Mouse (Mus musculus) ES-E14 (cell line): ENCODE results near the gene Dnajc10. TPM values are rescaled to one million over a fixed set of nuclear protein-coding genes. Genes with fewer than 3 reads are reported as not detected.

Experiments
- DNase-seq: peaks from one replicate; pipeline ENCODE4 v3.0.0-alpha.2; 2013; ENCODE audit warnings: low read depth, low spot score
- H3K27ac ChIP-seq: 2 replicates; pipeline ENCODE4 v1.5.1; 2012; ENCODE audit warnings: low read depth, mild to moderate bottlenecking, low read length, moderate library complexity, mixed read lengths; ENCODE audit not compliant: poor library complexity, insufficient read depth, severe bottlenecking
- H3K36me3 ChIP-seq: 2 replicates; pipeline ENCODE4 v1.6.1; 2012; ENCODE audit warnings: mild to moderate bottlenecking, low read length, moderate library complexity, mixed read lengths; ENCODE audit not compliant: control insufficient read depth, poor library complexity, insufficient read depth, severe bottlenecking
- H3K4me1 ChIP-seq, 2 experiments: fragments of 150-350 bp in 1 of 2; sonication (generic) in 1 of 2; 2 replicates each; pipeline ENCODE4 v1.6.1; 2012; ENCODE audit warnings: low read length in 2 of 2, mild to moderate bottlenecking in 1 of 2, mixed read lengths in 1 of 2; ENCODE audit not compliant: control insufficient read depth in 2 of 2, insufficient read depth in 2 of 2, poor library complexity in 1 of 2
- H3K4me3 ChIP-seq, 2 experiments: fragments of 150-350 bp in 1 of 2; sonication (generic) in 1 of 2; 2 replicates each; pipeline ENCODE4 v1.5.1; 2012; ENCODE audit warnings: low read length in 2 of 2, low read depth in 1 of 2, mild to moderate bottlenecking in 1 of 2, mixed read lengths in 1 of 2; ENCODE audit not compliant: insufficient read depth in 1 of 2, poor library complexity in 1 of 2, severe bottlenecking in 1 of 2
- H3K9ac ChIP-seq: 2 replicates; pipeline ENCODE4 v1.6.1; 2012; ENCODE audit warnings: low read depth, mild to moderate bottlenecking, low read length, mixed read lengths; ENCODE audit not compliant: poor library complexity, insufficient read depth, severe bottlenecking
- H3K9me3 ChIP-seq: fragments of 150-350 bp; sonication (generic); 2 replicates; pipeline ENCODE4 v1.6.1; 2012; ENCODE audit warnings: low read depth, mild to moderate bottlenecking, low read length; ENCODE audit not compliant: control insufficient read depth, insufficient read depth
- CHD2 ChIP-seq: IDR thresholded peaks from 2 replicates; pipeline ENCODE4 v1.6.1; 2014; ENCODE audit warnings: mild to moderate bottlenecking, low read depth, low read length, inconsistent platforms
- HCFC1 ChIP-seq: IDR thresholded peaks from 2 replicates; pipeline ENCODE4 v1.6.1; 2012; ENCODE audit warnings: low read length, inconsistent platforms, borderline replicate concordance; ENCODE audit not compliant: insufficient read depth
- MAFK ChIP-seq: IDR thresholded peaks from 2 replicates; pipeline ENCODE4 v1.6.1; 2014; ENCODE audit warnings: mild to moderate bottlenecking, low read depth, low read length, inconsistent platforms; ENCODE audit not compliant: insufficient read depth
- ZC3H11A ChIP-seq: IDR thresholded peaks from 2 replicates; pipeline ENCODE4 v1.6.1; 2012; ENCODE audit warnings: low read depth, mild to moderate bottlenecking, inconsistent platforms, low read length, borderline replicate concordance
- ZNF384 ChIP-seq: IDR thresholded peaks from 2 replicates; pipeline ENCODE4 v1.6.1; 2012; ENCODE audit warnings: low read depth, low read length, inconsistent platforms
- in situ Hi-C, 2 experiments: fragments of 600-800 bp; cut with MboI; formaldehyde crosslinking; loops; one replicate each; pipeline ENCODE4 v1.15.1; 2025; ENCODE audit warnings: low sequenced_read_pairs in 2 of 2, inconsistent platforms in 1 of 2; ENCODE audit not compliant: unreplicated experiment in 2 of 2
- total RNA-seq: library from RNA; depleted of rRNA; stranded (reverse); fragments of 300-350 nt; gene quantifications from 2 replicates; pipeline ENCODE4 v1.2.3, GENCODE M21; 2012

The Dnajc10 gene
- total RNA-seq, 1 experiment, result 78.3 TPM

DNA sequence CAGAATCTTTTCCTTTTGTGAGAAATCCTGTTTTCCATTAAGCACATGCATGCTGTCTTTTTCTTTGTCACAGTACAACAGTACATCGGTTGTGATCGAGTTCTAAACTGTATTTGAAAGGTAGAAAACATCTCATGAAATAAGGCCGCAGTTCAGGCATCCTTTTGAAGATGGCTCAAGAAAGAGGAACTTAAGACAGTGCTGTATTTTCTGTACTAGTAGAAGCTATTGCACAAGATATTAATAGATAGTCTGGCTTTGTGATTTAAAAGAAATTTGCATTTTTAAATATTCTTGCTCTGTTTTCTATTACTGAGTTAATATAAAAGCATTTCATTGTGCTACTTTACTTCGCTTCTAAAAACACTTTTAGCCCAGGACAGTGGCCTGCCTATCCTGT, 7.6 kb downstream of the Dnajc10 start:
- in situ Hi-C loops, result no loop called here
- H3K4me1 ChIP-seq, result no peaks in the 10 kb centered on the region
- no peak overlapping the region for H3K27ac ChIP-seq
- DNase-seq, result no peak
- TF ChIP-seq ZNF384 (no peak), MAFK (no peak), HCFC1 (no peak), CHD2 (no peak), ZC3H11A (no peak)
- no peaks in the 10 kb centered on the region for H3K9me3 ChIP-seq
- H3K36me3 ChIP-seq, result peaks cover 9% of the 10 kb centered on the region
- H3K9ac ChIP-seq, result no peak overlapping the region
- H3K4me3 ChIP-seq, result no peak overlapping the region

DNA sequence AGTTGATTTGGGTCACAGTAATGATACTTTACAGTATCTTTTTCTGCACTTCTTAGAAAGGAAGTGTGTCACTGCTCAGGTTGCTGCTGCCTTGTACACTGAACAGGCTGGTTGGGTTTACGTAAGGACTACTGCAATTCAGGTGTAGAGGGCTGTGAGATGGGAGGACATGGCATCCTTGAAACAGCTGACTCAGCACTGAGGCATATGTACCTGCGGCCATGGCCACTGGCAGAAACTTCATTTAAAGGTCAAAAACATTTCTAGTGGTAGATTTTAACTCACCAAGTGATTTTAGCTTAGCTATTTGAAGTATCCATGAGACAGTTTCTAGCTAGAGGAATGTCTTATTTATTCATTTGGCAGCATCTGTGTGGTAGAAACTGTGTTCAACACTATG, 10.5 kb downstream of the Dnajc10 start:
- no peak overlapping the region for H3K27ac ChIP-seq
- peaks cover 9% of the 10 kb centered on the region for H3K36me3 ChIP-seq
- DNase-seq, result no peak
- H3K4me1 ChIP-seq, result no peaks in the 10 kb centered on the region
- H3K9me3 ChIP-seq, result no peaks in the 10 kb centered on the region
- in situ Hi-C loops, result no loop called here
- no peak overlapping the region for H3K4me3 ChIP-seq
- H3K9ac ChIP-seq, result no peak overlapping the region
- no peak for TF ChIP-seq ZC3H11A
- TF ChIP-seq MAFK, result peak; percentile 88
- TF ChIP-seq HCFC1, result no peak
- TF ChIP-seq ZNF384, result no peak
- no peak for TF ChIP-seq CHD2

DNA sequence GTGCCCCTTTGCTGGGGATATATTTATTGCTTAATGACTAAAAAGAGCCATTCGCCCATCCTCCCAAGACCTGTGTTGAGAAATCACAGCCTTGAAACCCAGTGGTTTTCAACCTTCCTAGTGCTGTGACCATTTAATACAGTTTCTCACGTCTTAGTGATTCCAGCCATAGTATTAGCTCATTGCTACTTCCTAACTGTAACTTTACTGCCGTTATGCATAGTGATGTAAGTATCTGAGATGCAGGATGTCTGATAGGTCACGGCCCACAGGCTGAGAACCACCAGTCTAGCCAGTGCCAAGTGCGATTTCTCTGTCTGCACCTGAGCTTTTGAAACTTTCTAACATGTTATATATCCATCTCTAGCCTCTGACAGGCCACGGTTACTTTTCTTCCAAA, 12.0 kb downstream of the Dnajc10 start:
- no peak overlapping the region for H3K27ac ChIP-seq
- H3K9ac ChIP-seq, result no peak overlapping the region
- H3K36me3 ChIP-seq, result peaks cover 11% of the 10 kb centered on the region
- TF ChIP-seq CHD2, result no peak
- TF ChIP-seq ZNF384, result no peak
- no peak for TF ChIP-seq ZC3H11A
- TF ChIP-seq MAFK, result no peak
- no peak for TF ChIP-seq HCFC1
- in situ Hi-C loops, result no loop called here
- no peak overlapping the region for H3K4me3 ChIP-seq
- H3K9me3 ChIP-seq, result no peaks in the 10 kb centered on the region
- H3K4me1 ChIP-seq, result no peaks in the 10 kb centered on the region
- DNase-seq, result no peak

DNA sequence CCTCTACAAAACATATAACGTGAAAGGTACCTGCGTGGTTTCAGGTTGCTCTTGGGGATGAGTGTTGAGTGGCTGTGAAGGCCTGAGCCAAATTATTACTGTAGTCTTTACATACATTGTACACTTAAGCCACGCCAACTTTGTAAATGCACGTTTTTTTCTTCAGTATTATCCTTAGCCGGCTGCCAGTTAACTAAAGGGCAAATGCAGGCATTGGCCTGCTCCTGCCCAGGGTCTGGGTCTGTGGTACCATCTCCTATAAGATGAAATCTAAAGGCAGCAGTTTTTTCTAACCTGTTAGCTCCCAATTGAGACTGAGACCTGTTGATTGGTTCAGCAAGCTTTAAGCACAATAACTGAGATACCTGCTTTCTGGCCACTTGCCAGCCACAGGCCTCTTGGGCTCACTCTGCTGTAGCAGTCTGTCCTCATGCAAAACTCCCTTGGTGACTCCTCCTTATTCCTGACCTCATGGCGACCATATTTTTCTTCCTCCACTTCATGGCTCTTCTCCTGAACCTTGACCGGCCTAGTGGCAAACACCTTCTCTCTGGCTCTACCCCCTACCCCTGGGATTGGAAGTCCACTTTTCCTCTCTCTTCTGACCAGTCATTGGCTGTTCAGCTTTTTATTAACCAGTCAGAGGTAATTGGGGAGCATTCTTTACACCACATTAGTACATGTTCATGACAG, 13.8 kb downstream of the Dnajc10 start:
- Histone ChIP-seq H3K9ac (no peak overlapping the region), H3K36me3 (peaks cover 12% of the 10 kb centered on the region), H3K4me1 (no peaks in the 10 kb centered on the region), H3K27ac (no peak overlapping the region), H3K9me3 (no peaks in the 10 kb centered on the region), H3K4me3 (no peak overlapping the region)
- DNase-seq, result no peak
- in situ Hi-C loops, result no loop called here
- TF ChIP-seq MAFK (no peak), ZNF384 (no peak), CHD2 (no peak), ZC3H11A (no peak), HCFC1 (no peak)

DNA sequence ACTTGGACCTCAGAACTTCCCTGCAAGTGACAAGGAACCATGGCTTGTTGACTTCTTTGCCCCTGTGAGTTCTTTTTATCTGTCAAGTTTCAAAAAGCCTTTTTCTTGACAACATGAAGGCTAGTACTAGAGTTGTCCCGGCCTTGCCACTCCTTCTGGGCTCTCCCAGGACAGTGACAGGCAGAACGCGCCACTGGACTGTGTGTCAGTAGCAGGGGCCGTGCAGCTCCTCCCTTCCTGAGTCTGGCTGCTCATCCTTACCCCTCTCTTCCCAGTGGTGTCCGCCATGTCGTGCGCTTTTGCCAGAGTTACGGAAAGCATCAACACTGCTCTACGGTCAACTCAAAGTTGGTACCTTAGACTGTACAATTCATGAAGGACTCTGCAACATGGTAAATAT, 25.3 kb downstream of the Dnajc10 start:
- H3K9ac ChIP-seq, result no peak overlapping the region
- H3K4me3 ChIP-seq, result no peak overlapping the region
- peaks cover 12% of the 10 kb centered on the region for H3K36me3 ChIP-seq
- no peaks in the 10 kb centered on the region for H3K9me3 ChIP-seq
- in situ Hi-C loops, result no loop called here
- H3K27ac ChIP-seq, result no peak overlapping the region
- DNase-seq, result no peak
- no peaks in the 10 kb centered on the region for H3K4me1 ChIP-seq
- no peak for TF ChIP-seq ZNF384
- TF ChIP-seq ZC3H11A, result no peak
- TF ChIP-seq CHD2, result no peak
- no peak for TF ChIP-seq HCFC1
- no peak for TF ChIP-seq MAFK
